Mouse (Mus musculus) kidney, postnatal 36 days (tissue): ENCODE results near the gene Rpain.
A peak's percentile ranks its signal among the peaks of the same experiment; 100 is the strongest.

ENCODE experiments used
- DNase-seq, 2 experiments: peaks; one replicate each; pipeline ENCODE4 v3.0.0; 2021 to 2022; ENCODE audit warnings: mixed read lengths in 2 of 2

Rpain gene

DNA sequence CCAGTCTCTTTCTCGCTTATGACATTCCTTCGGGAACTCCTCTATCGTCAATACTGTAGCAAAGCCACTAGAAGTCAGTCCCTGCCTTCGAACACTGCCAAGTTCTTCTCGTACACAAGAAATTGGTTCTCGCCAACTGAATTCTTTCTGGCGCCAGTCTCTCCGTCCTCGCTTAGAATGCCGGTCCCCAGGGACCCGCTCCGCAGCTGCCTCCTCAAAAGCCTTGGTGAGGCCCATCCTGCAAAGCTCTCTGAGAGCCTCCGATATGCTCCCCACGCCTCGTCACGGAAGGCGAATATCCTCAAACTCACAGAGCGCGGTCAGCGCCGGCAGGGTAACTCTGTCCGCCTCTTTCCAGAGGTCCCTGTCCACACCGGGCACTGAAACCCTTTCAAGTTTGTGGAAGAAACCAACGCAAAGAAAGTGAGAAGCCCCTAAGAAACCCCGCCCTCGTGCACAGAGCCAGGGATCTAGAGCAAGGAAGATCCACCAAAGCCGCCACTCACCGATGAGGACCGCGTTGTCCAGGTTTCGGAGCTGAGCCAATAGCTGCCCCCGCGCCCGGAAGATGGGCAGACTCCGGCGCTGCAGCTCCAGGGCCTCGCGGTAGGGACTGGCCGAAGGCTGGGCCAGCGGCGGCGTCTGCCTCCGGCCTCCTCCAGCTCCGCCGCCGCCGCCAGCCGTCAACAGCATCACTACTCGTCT is 33.8 kb downstream of the Rpain start:
- peak; percentile 49 to 70 for DNase-seq

DNA sequence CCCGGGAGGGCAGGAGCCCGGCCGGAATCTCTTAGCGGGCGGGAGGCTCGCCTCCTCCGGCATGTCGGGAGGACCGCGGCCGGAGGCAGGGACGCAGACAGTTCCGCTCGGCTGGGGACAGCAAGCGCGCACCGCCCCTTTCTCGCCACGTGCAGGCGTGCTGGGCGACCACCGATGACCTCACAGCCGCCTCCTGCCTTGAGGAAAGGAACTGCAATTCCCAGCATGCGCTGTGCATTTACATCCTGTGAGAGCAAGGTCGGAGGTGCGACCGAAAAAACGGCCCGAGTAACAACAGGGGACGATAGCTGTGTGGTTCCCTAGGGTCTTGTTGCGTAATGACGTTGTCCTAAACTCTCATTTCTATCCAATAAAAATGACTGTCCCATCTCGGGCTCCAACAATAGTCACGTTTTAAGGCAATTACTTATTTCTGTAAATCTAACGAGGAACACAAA is 34.3 kb downstream of the Rpain start, which contains the start of gene Dhx33:
Gene Dhx33, minus strand, starts transcription at position 122 of the 458 bp plus-strand sequence.
- peak; percentile 97 to 99 for DNase-seq

DNA sequence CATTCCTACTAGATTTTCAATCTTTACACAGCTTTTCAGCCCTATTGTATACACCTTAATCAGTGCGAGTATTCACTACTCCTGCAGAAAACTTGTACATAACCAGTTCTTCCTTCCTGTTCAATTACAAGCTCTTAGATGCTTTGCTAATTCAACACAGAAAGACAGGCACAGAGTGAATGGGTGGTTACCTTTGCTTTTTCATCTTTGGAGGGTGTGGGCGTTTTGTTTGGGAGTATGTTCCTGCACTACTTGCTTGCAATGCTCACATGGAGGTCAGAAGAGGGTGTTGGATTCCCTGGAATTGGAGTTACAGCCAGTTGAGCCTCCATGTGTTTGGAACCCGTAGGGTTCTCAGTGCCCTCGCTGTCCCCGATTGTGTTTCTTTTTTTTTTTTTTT is 35.0 kb downstream of the Rpain start:
- DNase-seq = no peak

DNA sequence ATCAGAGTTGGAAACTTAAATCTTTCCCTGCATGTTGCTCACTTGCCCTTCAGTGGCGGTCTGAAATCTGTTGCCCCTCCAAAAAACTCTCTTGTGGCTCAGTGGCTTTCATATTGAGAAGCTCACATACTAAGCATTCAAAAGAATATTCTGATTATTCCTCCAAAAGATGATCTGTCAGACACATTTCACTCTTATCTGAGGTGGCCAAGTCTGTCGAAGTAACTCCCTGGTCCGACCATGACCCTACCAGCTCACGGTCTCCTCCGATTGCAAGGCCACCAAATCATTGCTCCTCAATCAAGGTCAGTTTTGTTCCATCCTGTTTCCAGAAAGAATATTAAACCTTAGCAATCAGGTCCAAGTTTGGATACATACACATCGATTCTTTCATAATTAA is 37.0 kb downstream of the Rpain start:
- no peak for DNase-seq

DNA sequence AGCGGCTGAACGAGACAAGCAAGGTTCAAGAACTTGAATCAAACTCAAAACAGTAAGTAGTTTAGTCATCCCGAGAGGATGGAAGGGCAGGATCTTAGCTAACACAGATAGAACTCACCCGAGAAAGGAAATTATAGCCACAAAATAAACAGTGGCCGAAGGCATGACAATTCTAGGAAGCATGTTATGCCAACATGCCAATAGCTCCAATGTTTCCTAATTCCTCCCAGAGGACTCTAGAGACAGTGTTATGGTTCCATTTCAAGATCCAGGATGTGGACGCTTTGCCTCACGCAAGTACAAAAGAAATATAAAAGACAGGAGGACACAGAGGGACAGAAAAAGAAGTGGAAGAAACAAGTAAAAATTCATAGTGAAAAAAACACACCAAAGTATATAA is 37.8 kb downstream of the Rpain start:
- no peak for DNase-seq

DNA sequence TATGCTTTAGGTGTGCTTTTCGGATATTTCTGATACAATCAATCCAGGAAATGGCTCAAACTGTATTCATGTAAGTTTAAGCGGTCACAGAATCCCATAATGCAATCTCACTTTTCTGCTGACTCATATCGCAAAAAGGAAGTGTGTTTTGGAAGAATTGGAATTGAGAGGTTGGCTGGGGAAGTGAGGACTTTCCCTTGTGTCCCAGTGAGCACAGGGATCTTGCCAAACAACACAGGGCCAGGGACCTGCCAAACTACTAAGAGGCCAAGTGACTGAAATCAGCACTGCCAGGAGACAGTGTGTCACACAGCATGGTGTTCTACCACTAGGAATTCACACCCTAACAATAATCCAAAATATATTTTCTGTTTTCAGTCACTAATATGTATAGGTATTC is 38.3 kb downstream of the Rpain start:
- peak in 1 of 2 experiments; percentile 7 for DNase-seq

DNA sequence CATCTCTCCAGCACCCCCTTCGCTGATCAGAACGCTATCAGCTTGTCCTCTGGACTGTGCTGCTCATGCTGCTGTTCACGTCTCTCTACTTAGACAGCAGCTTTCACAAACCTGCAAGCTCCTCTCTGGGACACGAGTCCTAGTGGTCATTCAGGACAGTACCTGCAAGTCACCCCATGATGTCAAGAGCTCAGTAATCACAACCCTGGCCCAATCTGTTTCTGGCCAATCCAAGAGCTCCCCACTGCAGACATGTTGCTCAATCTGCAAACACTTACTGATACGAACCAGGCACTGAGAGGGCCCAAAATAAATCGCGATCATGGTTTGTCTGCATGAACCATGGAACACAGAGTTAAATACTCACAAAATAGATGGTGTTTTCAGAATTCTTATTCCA is 42.7 kb downstream of the Rpain start:
- no peak for DNase-seq

DNA sequence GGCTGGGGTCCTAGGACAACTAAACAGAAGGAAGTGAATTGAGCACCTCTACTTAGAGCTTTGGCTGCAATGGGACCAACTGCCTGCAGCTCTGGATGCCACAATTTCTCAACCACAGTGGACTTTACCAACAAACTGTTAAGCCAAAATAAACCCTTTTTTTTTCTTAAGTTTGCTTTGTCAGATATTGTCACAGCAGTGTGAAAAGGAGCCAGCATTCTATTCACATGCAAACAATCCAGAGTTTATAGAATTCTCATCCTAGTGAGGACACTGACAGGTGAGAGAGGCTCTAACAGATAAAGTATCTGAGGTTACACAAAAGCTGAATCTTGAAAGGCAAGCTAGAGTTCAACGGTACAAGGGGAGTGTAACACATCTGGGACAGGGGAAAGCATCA is 47.0 kb downstream of the Rpain start:
- DNase-seq = no peak

DNA sequence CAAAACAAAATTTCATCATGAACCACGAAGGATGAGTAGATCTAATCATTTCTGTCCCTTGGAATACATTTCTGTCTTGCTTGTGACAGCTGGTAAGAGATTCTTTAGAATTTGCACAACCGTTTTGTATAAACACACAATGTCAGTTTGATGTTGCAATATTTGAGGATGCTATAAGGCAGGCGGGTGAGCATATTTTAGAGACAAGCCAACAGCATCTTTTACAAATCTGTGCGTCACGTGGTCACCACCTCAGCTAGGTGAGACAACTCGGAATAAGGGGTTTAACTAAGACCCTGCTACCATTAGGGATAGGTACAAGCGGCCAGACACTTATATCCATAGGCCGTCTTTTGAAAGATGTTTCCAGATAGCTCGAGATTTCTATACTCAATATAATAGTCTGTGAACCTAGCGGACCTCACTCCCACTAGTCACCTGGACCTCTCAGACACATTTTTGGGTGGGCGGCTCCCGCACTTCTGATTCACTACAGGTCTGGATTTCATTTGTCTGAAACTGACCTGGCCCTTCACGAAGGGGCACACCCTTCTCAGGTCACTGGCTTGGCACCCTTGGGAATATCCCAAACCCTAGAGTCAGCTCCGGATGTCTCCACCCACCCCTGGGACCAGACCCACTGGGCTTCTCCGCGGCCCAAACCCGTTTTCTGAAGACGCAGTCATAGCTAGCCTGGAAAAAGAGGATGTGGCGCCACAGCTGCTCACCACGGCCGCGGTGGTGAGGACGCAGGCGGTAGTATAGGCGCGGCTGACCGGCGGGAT is 48.6 kb downstream of the Rpain start:
- DNase-seq = no peak

DNA sequence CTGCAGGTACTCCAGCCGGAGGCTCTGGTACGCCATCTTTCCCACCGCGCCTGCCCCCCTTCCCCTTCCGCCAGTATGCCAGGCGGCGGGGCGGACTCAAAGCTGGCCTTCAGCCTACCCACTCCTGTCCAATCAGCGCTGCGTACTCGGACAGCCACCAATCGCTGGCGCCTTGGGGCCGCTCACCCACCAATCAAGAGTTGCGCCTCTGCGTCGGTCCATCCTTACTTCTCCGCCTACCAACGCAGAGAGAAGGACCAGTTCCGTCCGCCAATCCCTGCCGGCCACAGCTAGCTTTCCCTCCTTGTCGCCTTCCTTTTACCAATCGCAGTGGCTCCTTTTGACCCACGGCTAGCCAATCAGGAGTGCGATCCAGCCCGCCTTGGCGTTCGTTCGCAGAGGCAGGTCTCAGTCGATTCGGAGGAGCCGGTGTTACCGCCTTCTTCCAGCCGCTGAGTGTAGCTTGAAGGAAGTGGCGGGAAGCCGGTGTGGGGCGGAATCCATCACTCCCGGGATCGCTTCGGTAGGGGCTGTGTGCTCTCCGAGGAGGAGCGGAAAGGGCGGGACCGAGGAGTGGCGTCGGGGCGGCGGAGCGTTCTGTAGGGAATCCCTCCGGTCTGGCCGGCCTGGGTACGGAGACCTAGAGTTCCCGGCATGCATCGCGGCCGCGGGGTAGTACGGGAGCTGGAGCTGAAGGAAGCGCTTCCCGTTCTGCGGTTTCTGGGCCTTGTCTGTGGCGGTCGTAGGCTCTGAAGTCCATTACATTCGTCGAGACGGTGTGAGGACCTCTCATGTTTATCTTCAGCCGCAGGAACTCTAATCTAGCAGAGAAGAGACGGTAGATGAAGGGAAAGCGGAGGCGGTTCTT is 49.4 kb downstream of the Rpain start, which contains the start of the genes Mis12 and Derl2:
Gene Mis12, plus strand, starts transcription at position 411 of the 868 bp plus-strand sequence.
Gene Derl2, minus strand, starts transcription at position 641 of the 868 bp plus-strand sequence.
- DNase-seq = peak; percentile 98 to 99
